Mouse (Mus musculus): Measurements from ENCODE around the gene Mepe. TPM values are rescaled to one million over a fixed set of nuclear protein-coding genes. Genes with fewer than 3 reads are reported as not detected.

Mepe gene
- polyA plus RNA-seq, 1 experiment: not detected

DNA sequence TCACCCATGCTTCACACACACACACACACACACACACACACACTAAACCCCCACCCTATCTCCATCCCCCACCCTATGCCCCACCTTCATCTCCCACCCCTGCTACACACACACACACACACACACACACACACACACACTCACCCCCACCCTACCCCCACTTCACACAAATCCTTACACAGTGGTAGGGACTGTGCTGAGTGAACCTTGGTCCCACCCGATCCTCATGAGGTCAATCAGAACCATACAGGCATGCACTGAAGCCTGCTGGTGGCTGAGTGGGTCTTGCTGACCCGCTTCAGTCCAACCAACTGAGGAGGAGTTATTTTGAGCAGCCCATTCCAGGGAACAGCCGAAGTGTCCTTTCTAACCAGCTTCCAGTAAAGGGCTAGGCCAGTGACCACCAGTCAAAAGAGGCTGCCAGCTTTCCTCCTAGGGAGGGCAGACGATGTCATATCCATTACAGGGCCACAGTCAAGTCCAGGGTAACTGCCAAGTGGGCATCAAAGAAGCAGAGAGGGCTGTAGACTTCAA lies 3.3 kb downstream of the Mepe start:
- H3K4me3 ChIP-seq (ENCODE audit: control insufficient read depth, low read depth, low read length): no peak overlapping the region
- no peak overlapping the region for H3K27ac ChIP-seq (ENCODE audit: control insufficient read depth, insufficient read depth, low read depth, low read length)
- no peaks in the 10 kb centered on the region for H3K27me3 ChIP-seq (ENCODE audit: control insufficient read depth, insufficient read depth, low read length)
- H3K4me1 ChIP-seq (ENCODE audit: control insufficient read depth, insufficient read depth, low read length): peaks cover 2% of the 10 kb centered on the region; the same call in 1 of the 2 replicates
- TF ChIP-seq POLR2A (IDR thresholded peaks at IDR 0.05; ENCODE audit: control insufficient read depth, low read depth, low read length): no peak
- TF ChIP-seq CTCF (IDR thresholded peaks at IDR 0.05; ENCODE audit: control insufficient read depth, insufficient read depth, insufficient replicate concordance, low read depth, low read length): no peak
- no peaks in the 10 kb centered on the region for H3K36me3 ChIP-seq (ENCODE audit: control insufficient read depth, insufficient read depth, low read length)

DNA sequence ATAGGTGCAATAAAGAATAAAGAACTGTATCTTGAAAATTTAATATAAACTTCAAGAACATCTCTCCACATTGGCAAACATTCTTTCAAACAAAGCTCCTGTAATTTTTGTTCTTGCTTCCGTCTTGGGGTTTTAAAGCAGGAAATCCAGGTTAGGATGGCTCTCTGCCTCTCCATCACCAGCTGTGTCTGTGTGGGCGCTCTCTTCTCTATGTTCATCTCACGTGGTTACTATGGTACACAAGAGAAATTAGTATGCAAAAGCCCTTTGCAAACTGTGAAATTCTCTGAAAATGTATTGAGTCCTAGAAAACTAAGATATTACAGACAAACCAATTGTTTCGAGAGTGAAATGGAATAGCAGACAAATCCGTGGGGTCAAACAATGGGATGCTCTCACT lies 4.3 kb downstream of the Mepe start:
- no peaks in the 10 kb centered on the region for H3K27me3 ChIP-seq (ENCODE audit: control insufficient read depth, insufficient read depth, low read length)
- TF ChIP-seq POLR2A (IDR thresholded peaks at IDR 0.05; ENCODE audit: control insufficient read depth, low read depth, low read length) (no peak), CTCF (IDR thresholded peaks at IDR 0.05; ENCODE audit: control insufficient read depth, insufficient read depth, insufficient replicate concordance, low read depth, low read length) (no peak)
- no peaks in the 10 kb centered on the region for H3K36me3 ChIP-seq (ENCODE audit: control insufficient read depth, insufficient read depth, low read length)
- no peak overlapping the region for H3K4me3 ChIP-seq (ENCODE audit: control insufficient read depth, low read depth, low read length)
- peaks cover 10% of the 10 kb centered on the region for H3K4me1 ChIP-seq (ENCODE audit: control insufficient read depth, insufficient read depth, low read length)
- no peak overlapping the region for H3K27ac ChIP-seq (ENCODE audit: control insufficient read depth, insufficient read depth, low read depth, low read length)

DNA sequence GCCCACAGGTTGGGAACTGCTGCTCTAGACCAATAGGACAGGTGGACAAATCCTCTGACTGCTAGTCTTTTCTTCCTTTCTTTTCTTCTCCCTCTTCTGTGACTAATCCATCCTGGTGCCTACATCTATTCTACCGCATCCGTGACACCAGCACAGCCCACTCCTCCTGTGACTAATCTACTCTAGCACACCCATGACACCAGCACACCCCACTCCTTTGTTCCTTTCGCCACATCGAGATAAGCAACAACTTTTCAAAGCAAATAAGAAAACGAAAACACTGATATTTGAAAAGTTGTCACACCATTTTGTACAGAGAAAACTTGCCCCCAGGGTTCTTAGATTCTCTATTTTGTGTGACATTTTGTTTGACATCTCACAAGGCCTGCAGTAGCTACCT lies 5.0 kb downstream of the Mepe start:
- no peaks in the 10 kb centered on the region for H3K36me3 ChIP-seq (ENCODE audit: control insufficient read depth, insufficient read depth, low read length)
- H3K4me1 ChIP-seq (ENCODE audit: control insufficient read depth, insufficient read depth, low read length): peaks cover 12% of the 10 kb centered on the region
- H3K4me3 ChIP-seq (ENCODE audit: control insufficient read depth, low read depth, low read length): no peak overlapping the region
- no peak overlapping the region for H3K27ac ChIP-seq (ENCODE audit: control insufficient read depth, insufficient read depth, low read depth, low read length)
- TF ChIP-seq POLR2A (IDR thresholded peaks at IDR 0.05; ENCODE audit: control insufficient read depth, low read depth, low read length) (no peak), CTCF (IDR thresholded peaks at IDR 0.05; ENCODE audit: control insufficient read depth, insufficient read depth, insufficient replicate concordance, low read depth, low read length) (no peak)
- H3K27me3 ChIP-seq (ENCODE audit: control insufficient read depth, insufficient read depth, low read length): no peaks in the 10 kb centered on the region

DNA sequence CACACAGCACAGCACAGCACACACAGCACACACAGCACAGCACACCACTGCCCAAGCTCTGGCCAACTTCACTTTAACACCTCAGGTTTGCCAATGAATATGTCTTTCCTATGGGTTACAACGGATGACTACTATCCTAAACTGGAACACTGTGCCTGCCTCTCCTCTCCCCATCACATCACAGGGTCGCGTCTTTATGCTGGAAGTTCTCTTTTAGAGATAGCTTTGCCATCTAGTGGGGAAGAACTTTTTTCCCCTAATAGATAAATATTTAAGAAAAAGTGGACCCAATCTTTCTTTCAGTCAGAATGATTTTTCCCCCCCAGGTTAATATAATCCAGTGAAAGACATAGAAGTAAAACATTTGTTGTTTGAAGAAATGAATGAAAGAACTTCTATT lies 7.2 kb downstream of the Mepe start:
- Histone ChIP-seq H3K27ac (ENCODE audit: control insufficient read depth, insufficient read depth, low read depth, low read length) (no peak overlapping the region), H3K4me3 (ENCODE audit: control insufficient read depth, low read depth, low read length) (no peak overlapping the region), H3K27me3 (ENCODE audit: control insufficient read depth, insufficient read depth, low read length) (no peaks in the 10 kb centered on the region), H3K4me1 (ENCODE audit: control insufficient read depth, insufficient read depth, low read length) (peaks cover 12% of the 10 kb centered on the region), H3K36me3 (ENCODE audit: control insufficient read depth, insufficient read depth, low read length) (no peaks in the 10 kb centered on the region)
- TF ChIP-seq POLR2A (IDR thresholded peaks at IDR 0.05; ENCODE audit: control insufficient read depth, low read depth, low read length) (no peak), CTCF (IDR thresholded peaks at IDR 0.05; ENCODE audit: control insufficient read depth, insufficient read depth, insufficient replicate concordance, low read depth, low read length) (no peak)

DNA sequence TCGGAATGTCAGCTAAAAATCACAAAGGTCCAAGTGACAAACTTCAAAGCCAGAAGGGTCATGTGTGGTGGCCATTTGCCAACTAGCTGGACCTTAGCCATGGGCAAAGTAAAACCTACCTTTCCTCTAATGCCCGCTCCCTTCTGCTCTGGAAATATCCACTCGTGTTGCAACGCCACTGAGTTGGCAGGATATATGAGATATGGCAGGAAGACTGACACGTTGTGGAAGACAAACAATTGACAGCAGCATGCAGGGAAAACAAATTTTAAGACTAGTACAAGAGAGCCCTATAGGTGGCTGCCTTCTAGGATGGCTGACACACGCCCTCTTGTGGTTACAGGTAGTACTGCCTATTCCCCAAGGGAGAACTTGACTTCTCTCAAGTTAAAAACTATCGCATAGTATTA lies 8.1 kb downstream of the Mepe start:
- Histone ChIP-seq H3K4me3 (ENCODE audit: control insufficient read depth, low read depth, low read length) (no peak overlapping the region), H3K27me3 (ENCODE audit: control insufficient read depth, insufficient read depth, low read length) (no peaks in the 10 kb centered on the region), H3K36me3 (ENCODE audit: control insufficient read depth, insufficient read depth, low read length) (no peaks in the 10 kb centered on the region), H3K4me1 (ENCODE audit: control insufficient read depth, insufficient read depth, low read length) (peaks cover 12% of the 10 kb centered on the region), H3K27ac (ENCODE audit: control insufficient read depth, insufficient read depth, low read depth, low read length) (no peak overlapping the region)
- TF ChIP-seq POLR2A (IDR thresholded peaks at IDR 0.05; ENCODE audit: control insufficient read depth, low read depth, low read length) (no peak), CTCF (IDR thresholded peaks at IDR 0.05; ENCODE audit: control insufficient read depth, insufficient read depth, insufficient replicate concordance, low read depth, low read length) (no peak)

DNA sequence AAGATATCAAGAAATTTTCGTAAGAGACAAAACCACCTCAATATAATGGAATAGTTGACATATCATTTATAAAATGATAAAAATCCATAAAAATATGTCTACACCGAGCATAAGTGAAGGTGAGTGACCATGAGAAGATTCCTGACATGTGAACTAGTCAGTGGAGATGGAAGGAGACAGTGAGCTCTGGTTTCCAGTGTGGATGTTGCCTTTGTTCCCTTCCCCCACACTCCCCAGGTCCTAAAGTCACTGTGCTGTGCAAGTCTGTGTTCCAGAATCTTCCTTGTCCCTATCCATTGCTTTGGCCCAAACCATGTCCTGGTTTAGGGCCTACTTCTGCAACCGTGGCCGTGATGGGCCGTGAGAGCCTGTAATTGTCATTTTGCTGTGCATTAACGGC lies 8.5 kb downstream of the Mepe start:
- peaks cover 12% of the 10 kb centered on the region for H3K4me1 ChIP-seq (ENCODE audit: control insufficient read depth, insufficient read depth, low read length)

DNA sequence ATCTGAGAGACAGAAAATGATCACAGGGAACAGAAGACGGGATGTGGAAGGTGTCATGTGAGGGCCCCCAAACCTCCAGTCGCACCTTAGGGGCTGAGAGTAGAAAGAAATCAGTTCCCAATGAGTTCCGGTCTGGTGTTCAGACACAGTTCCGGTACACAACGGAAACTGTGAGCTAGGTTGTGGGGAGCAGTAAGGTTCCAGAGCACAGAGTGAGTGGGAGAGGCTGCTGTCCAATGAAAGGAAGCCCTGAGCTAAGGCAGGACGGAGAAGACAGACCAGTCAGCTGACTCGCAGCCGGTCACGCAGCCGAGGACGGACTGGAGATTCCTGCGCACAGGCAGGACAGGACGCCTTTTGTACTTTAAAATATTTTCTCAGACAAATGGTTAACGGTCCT lies 9.4 kb downstream of the Mepe start:
- 0 out of 2 replicates have a peak, but pooled peaks have one; percentile 16 for TF ChIP-seq POLR2A (IDR thresholded peaks at IDR 0.05; ENCODE audit: control insufficient read depth, low read depth, low read length)
- no peak for TF ChIP-seq CTCF (IDR thresholded peaks at IDR 0.05; ENCODE audit: control insufficient read depth, insufficient read depth, insufficient replicate concordance, low read depth, low read length)
- Histone ChIP-seq H3K36me3 (ENCODE audit: control insufficient read depth, insufficient read depth, low read length) (no peaks in the 10 kb centered on the region), H3K4me1 (ENCODE audit: control insufficient read depth, insufficient read depth, low read length) (peaks cover 12% of the 10 kb centered on the region), H3K4me3 (ENCODE audit: control insufficient read depth, low read depth, low read length) (peak overlapping the region; percentile 68), H3K27me3 (ENCODE audit: control insufficient read depth, insufficient read depth, low read length) (no peaks in the 10 kb centered on the region), H3K27ac (ENCODE audit: control insufficient read depth, insufficient read depth, low read depth, low read length) (peak overlapping the region; percentile 21)

More for the DNA sequence above, 8.5 kb downstream of the Mepe start:
- no peaks in the 10 kb centered on the region for H3K27me3 ChIP-seq (ENCODE audit: control insufficient read depth, insufficient read depth, low read length)
- no peak overlapping the region for H3K4me3 ChIP-seq (ENCODE audit: control insufficient read depth, low read depth, low read length)
- no peak overlapping the region for H3K27ac ChIP-seq (ENCODE audit: control insufficient read depth, insufficient read depth, low read depth, low read length)
- no peaks in the 10 kb centered on the region for H3K36me3 ChIP-seq (ENCODE audit: control insufficient read depth, insufficient read depth, low read length)
- no peak for TF ChIP-seq CTCF (IDR thresholded peaks at IDR 0.05; ENCODE audit: control insufficient read depth, insufficient read depth, insufficient replicate concordance, low read depth, low read length)
- TF ChIP-seq POLR2A (IDR thresholded peaks at IDR 0.05; ENCODE audit: control insufficient read depth, low read depth, low read length): no peak

DNA sequence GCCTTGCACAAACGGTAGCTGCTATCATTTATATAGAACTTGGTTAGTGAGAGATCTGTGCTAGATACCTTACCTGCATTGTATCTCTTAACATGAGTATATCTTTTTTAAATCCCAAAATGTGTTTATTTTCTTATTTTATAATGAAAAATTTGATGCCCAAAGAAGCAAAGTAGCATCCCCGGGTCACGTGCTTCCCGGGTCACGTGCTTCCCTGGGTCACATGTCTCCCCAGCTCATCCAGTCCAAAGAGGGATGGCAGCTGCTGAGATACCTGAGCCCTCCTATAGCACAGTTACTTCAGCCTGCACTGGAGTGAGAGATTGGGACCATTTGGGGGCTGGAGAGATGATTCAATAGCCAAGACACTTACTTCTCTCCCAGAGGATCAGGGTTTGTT lies 10.8 kb downstream of the Mepe start:
- H3K4me3 ChIP-seq (ENCODE audit: control insufficient read depth, low read depth, low read length): no peak overlapping the region
- no peak overlapping the region for H3K27ac ChIP-seq (ENCODE audit: control insufficient read depth, insufficient read depth, low read depth, low read length)
- peaks cover 12% of the 10 kb centered on the region for H3K4me1 ChIP-seq (ENCODE audit: control insufficient read depth, insufficient read depth, low read length)
- no peaks in the 10 kb centered on the region for H3K36me3 ChIP-seq (ENCODE audit: control insufficient read depth, insufficient read depth, low read length)
- H3K27me3 ChIP-seq (ENCODE audit: control insufficient read depth, insufficient read depth, low read length): no peaks in the 10 kb centered on the region
- TF ChIP-seq POLR2A (IDR thresholded peaks at IDR 0.05; ENCODE audit: control insufficient read depth, low read depth, low read length) (no peak), CTCF (IDR thresholded peaks at IDR 0.05; ENCODE audit: control insufficient read depth, insufficient read depth, insufficient replicate concordance, low read depth, low read length) (no peak)
